Comparison of ENCODE assay signal across 12 mouse cellular contexts in the genomic region with DNA sequence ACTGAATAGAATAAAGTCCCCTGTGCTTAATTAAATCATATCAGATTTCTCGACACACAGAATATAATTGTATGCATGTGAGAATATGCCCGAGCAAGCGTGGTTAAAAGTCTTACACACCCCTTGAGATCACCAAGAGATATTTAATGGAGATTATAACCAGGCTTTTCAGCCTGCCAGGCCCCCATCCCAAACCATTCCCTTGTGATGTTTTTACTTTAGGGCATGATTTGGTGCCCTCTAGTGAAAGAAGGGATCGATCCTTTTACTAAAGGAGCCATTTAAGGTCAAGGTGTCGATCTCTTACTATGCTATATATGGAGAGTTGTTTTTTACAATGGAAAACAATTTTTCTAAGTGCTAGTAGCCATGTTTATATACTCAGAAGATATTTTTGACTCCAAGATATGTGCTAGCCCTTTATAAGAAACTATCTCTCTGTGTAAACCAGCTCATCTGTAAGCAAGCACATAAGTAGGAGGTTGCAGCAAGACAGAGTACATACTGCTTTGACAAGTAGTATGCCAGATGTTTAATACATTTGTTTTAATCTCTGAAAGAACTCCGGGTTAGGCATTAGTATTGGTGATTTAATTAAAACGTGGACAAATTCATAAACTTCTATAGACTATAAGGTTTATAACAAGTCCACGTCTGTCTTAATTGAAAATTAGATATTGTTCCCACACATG.
A peak's percentile ranks its signal among the peaks of the same experiment; 100 is the strongest.
DNase-seq lines count a peak whose midpoint lies in the region; ATAC-seq lines count a peak whose summit lies in the region.
"Had no signal": no experiment of that assay in that cellular context is flagged by ENCODE, and none has a peak within 500 bp of the region (broad histone marks: within the 10 kb centered on the region; RNA-seq: fewer than 3 reads in every experiment).

No protein-coding gene starts in this region.

- H3K4me1 ChIP-seq in forebrain, embryonic 11.5 days (replicated peaks; ENCODE audit: control insufficient read depth, insufficient read depth, low read length), result no peaks in the 10 kb centered on the region
- no peaks in the 10 kb centered on the region for H3K4me1 ChIP-seq in forebrain, embryonic 10.5 days
- no peaks in the 10 kb centered on the region for H3K4me1 ChIP-seq in midbrain, embryonic 11.5 days (ENCODE audit: control insufficient read depth, insufficient read depth, low read length)
- H3K4me1 ChIP-seq in midbrain, embryonic 10.5 days, result no peaks in the 10 kb centered on the region
- no peaks in the 10 kb centered on the region for H3K4me1 ChIP-seq in forebrain, embryonic 15.5 days
- H3K4me1 ChIP-seq: embryonic facial prominence, embryonic 12.5 days had no signal

- no peak for DNase-seq in forebrain, embryonic 11.5 days (ENCODE audit: low spot score)
- no peak for DNase-seq in forebrain, embryonic 10.5 days (ENCODE audit: extremely low spot score, low spot score)
- peak; percentile 85 for DNase-seq in midbrain, embryonic 11.5 days (ENCODE audit: low spot score, missing footprints)
- no peak for DNase-seq in midbrain, embryonic 10.5 days (ENCODE audit: low spot score)
- DNase-seq in retina, embryonic 14.5 days (ENCODE audit: low spot score), result peak; percentile 55
- no peak for DNase-seq in spleen, postnatal 4 days (ENCODE audit: low spot score in 2 of 2)
- no peak for DNase-seq in spleen, adult 18-20 months
- DNase-seq: adrenal gland, postnatal 36 days; lung, adult 18-20 months; thymus, postnatal 14 days had no signal

- H3K27me3 ChIP-seq in forebrain, embryonic 11.5 days (ENCODE audit: control insufficient read depth, insufficient read depth, low read length), result no peaks in the 10 kb centered on the region
- no peaks in the 10 kb centered on the region for H3K27me3 ChIP-seq in forebrain, embryonic 10.5 days (ENCODE audit: poor library complexity, severe bottlenecking)
- no peaks in the 10 kb centered on the region for H3K27me3 ChIP-seq in midbrain, embryonic 11.5 days (ENCODE audit: control insufficient read depth, insufficient read depth, low read length)
- H3K27me3 ChIP-seq in midbrain, embryonic 10.5 days (ENCODE audit: low read depth, poor library complexity, severe bottlenecking), result no peaks in the 10 kb centered on the region
- H3K27me3 ChIP-seq in forebrain, embryonic 15.5 days, result no peaks in the 10 kb centered on the region
- H3K27me3 ChIP-seq: embryonic facial prominence, embryonic 12.5 days had no signal

- ATAC-seq in forebrain, embryonic 11.5 days (replicated peaks; ENCODE audit: low FRiP score), result peak; percentile 60
- peak; percentile 73 for ATAC-seq in midbrain, embryonic 11.5 days (ENCODE audit: low FRiP score)
- 0 out of 2 replicates have a peak, but pooled peaks have one; percentile 16 for ATAC-seq in forebrain, embryonic 15.5 days (replicated peaks)

- H3K9me3 ChIP-seq in forebrain, embryonic 11.5 days (ENCODE audit: control insufficient read depth, low read length), result no peaks in the 10 kb centered on the region
- no peaks in the 10 kb centered on the region for H3K9me3 ChIP-seq in forebrain, embryonic 10.5 days
- no peaks in the 10 kb centered on the region for H3K9me3 ChIP-seq in midbrain, embryonic 11.5 days (ENCODE audit: control insufficient read depth, low read length)
- no peaks in the 10 kb centered on the region for H3K9me3 ChIP-seq in midbrain, embryonic 10.5 days (replicated peaks)
- H3K9me3 ChIP-seq in forebrain, embryonic 15.5 days, result no peaks in the 10 kb centered on the region
- H3K9me3 ChIP-seq: embryonic facial prominence, embryonic 12.5 days had no signal

- H3K9ac ChIP-seq in forebrain, embryonic 11.5 days (ENCODE audit: low read length), result no peak overlapping the region
- H3K9ac ChIP-seq in midbrain, embryonic 11.5 days (ENCODE audit: low read length), result no peak overlapping the region
- no peak overlapping the region for H3K9ac ChIP-seq in forebrain, embryonic 15.5 days (replicated peaks)
- H3K9ac ChIP-seq: embryonic facial prominence, embryonic 12.5 days had no signal

- no peak overlapping the region for H3K4me3 ChIP-seq in forebrain, embryonic 11.5 days (ENCODE audit: low read depth, low read length)
- no peak overlapping the region for H3K4me3 ChIP-seq in forebrain, embryonic 10.5 days
- no peak overlapping the region for H3K4me3 ChIP-seq in midbrain, embryonic 11.5 days (ENCODE audit: low read depth, low read length)
- H3K4me3 ChIP-seq in midbrain, embryonic 10.5 days, result no peak overlapping the region
- H3K4me3 ChIP-seq in forebrain, embryonic 15.5 days, result no peak overlapping the region
- H3K4me3 ChIP-seq: embryonic facial prominence, embryonic 12.5 days had no signal

- WGBS in forebrain, embryonic 11.5 days, result 39% methylated on average over 8 of the region's 8 CpGs
- 47% methylated on average over 8 of the region's 8 CpGs for WGBS in forebrain, embryonic 10.5 days
- 43% methylated on average over 8 of the region's 8 CpGs for WGBS in midbrain, embryonic 11.5 days
- 49% methylated on average over 8 of the region's 8 CpGs for WGBS in midbrain, embryonic 10.5 days
- WGBS in forebrain, embryonic 15.5 days, result 38% methylated on average over 8 of the region's 8 CpGs

- no peak overlapping the region for H3K4me2 ChIP-seq in forebrain, embryonic 11.5 days (ENCODE audit: low read depth, low read length, severe bottlenecking)
- no peak overlapping the region for H3K4me2 ChIP-seq in midbrain, embryonic 11.5 days
- H3K4me2 ChIP-seq in forebrain, embryonic 15.5 days (replicated peaks), result no peak overlapping the region
- H3K4me2 ChIP-seq: embryonic facial prominence, embryonic 12.5 days had no signal

- H3K36me3 ChIP-seq in forebrain, embryonic 11.5 days (ENCODE audit: control insufficient read depth, insufficient read depth, low read length), result no peaks in the 10 kb centered on the region
- H3K36me3 ChIP-seq in forebrain, embryonic 10.5 days (replicated peaks), result no peaks in the 10 kb centered on the region
- no peaks in the 10 kb centered on the region for H3K36me3 ChIP-seq in midbrain, embryonic 11.5 days (ENCODE audit: control insufficient read depth, insufficient read depth, low read length)
- no peaks in the 10 kb centered on the region for H3K36me3 ChIP-seq in midbrain, embryonic 10.5 days
- H3K36me3 ChIP-seq in forebrain, embryonic 15.5 days, result no peaks in the 10 kb centered on the region
- H3K36me3 ChIP-seq: embryonic facial prominence, embryonic 12.5 days had no signal

- H3K27ac ChIP-seq in forebrain, embryonic 11.5 days (ENCODE audit: low read depth, low read length), result no peak overlapping the region
- no peak overlapping the region for H3K27ac ChIP-seq in forebrain, embryonic 10.5 days
- H3K27ac ChIP-seq in midbrain, embryonic 11.5 days (ENCODE audit: low read depth, low read length), result no peak overlapping the region
- no peak overlapping the region for H3K27ac ChIP-seq in midbrain, embryonic 10.5 days (replicated peaks)
- no peak overlapping the region for H3K27ac ChIP-seq in forebrain, embryonic 15.5 days (replicated peaks)
- H3K27ac ChIP-seq: embryonic facial prominence, embryonic 12.5 days had no signal

Comparison
In these comparisons a context has a peak if more than half of its experiments do, and no peak if none do; other contexts are left out.
1. DNase-seq: peak in midbrain, embryonic 11.5 days (single experiment) and retina, embryonic 14.5 days (single experiment); none in forebrain, embryonic 11.5 days (single experiment), forebrain, embryonic 10.5 days (single experiment), midbrain, embryonic 10.5 days (single experiment), spleen, postnatal 4 days (0 of 2) and spleen, adult 18-20 months (0 of 2).
2. ATAC-seq: peak in every context shown above with its lines; median percentile 73 in midbrain, embryonic 11.5 days; 60 in forebrain, embryonic 11.5 days; 16 in forebrain, embryonic 15.5 days.